Mouse (Mus musculus): Measurements from ENCODE around the gene Dop1b. TPM values are rescaled to one million over a fixed set of nuclear protein-coding genes. Genes with fewer than 3 reads are reported as not detected.
"Not testable (repeated sequence)": the region's sequence is repeated elsewhere in the genome, so short reads cannot be mapped to it uniquely, and the experiment has no call there.

Dop1b gene
- polyA plus RNA-seq, 1 experiment: 21.7 TPM

DNA sequence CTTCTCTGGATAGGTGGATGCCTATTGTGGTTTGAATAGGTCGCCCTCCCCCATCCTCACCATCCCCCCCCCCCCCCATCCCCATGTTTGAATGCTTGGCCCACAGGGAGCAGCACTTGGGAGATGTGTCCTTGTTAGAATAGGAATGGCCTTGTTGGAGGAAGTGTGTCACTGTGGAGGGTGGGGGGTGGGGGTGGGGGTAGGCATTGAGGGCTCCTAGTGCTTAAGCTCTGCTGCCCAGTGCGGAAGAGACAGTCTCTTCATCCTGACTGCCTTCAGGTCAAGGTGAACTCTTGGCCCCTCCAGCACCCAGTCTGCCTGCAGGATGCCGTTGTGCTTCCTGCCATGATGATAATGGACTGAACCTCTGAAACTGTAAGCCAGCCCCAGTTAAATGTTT lies 110.0 kb downstream of the Dop1b start:
- Histone ChIP-seq H3K27me3 (ENCODE audit: control insufficient read depth, insufficient read depth, low read length) (no peaks in the 10 kb centered on the region), H3K4me1 (ENCODE audit: control insufficient read depth, insufficient read depth, low read length) (no peaks in the 10 kb centered on the region), H3K27ac (ENCODE audit: control insufficient read depth, insufficient read depth, low read depth, low read length) (no peak overlapping the region), H3K4me3 (ENCODE audit: control insufficient read depth, low read depth, low read length) (no peak overlapping the region), H3K36me3 (ENCODE audit: control insufficient read depth, insufficient read depth, low read length) (no peaks in the 10 kb centered on the region)
- TF ChIP-seq CTCF (IDR thresholded peaks at IDR 0.05; ENCODE audit: control insufficient read depth, insufficient read depth, insufficient replicate concordance, low read depth, low read length): no peak
- no peak for TF ChIP-seq POLR2A (IDR thresholded peaks at IDR 0.05; ENCODE audit: control insufficient read depth, low read depth, low read length)

DNA sequence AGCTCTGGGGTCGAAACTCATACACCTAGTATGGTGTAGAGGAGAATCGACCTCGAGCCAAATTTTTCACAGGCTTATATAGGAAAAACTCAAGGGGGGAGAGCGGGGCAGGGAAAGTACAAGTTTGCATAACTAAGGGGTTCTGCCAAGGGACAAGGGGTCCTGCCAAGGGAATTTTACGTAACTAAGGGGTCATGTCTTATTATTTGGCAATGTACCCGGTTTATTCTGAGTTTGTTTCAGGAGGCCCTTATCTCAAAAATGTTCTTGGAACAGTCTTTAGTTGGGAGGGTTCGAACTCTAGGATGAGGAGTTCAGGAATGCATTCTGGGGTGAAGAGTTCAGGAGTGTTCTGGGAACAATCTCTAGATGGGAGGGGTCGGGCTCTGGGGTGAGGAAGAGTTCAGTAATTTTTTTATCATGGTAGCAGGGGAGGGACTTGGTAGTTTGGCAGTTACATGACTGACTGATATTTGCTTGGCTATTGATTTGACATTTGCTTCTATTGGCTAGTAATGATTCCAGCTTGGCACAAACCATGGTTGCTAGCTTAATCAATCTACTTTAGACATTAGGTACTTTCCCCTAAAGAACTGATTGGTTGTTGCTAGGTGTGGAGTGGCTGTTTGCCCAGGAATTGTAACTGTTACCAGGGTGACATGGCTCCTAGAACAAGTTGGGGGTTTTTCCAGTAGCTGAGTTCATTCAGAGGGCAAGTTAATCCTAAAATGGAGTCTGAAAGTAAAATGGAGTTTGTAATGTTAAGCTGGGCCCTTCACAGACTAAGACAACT lies 110.9 kb downstream of the Dop1b start:
- H3K27me3 ChIP-seq (ENCODE audit: control insufficient read depth, insufficient read depth, low read length); H3K36me3 ChIP-seq (ENCODE audit: control insufficient read depth, insufficient read depth, low read length); H3K27ac ChIP-seq (ENCODE audit: control insufficient read depth, insufficient read depth, low read depth, low read length); H3K4me1 ChIP-seq (ENCODE audit: control insufficient read depth, insufficient read depth, low read length); H3K4me3 ChIP-seq (ENCODE audit: control insufficient read depth, low read depth, low read length): not testable (repeated sequence)

DNA sequence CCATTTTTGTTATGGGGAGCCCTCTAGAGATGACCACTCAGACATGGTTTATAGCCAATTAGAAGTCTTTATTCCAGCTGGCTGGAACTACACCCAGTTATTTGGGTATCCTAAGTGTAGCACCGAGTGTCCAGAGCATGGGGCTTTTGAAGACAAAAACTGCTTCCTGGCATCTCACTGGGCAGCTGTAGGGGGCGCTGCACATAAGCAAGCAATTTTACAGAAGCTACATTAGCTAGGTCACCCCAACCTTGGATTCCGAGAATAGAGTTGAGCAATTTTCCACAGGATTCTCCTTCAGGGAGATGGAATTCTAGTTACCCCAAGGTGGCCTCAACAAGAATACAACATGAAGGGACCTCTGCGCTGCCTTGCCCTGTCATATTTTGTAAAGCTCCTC lies 113.1 kb downstream of the Dop1b start:
- Histone ChIP-seq H3K27ac (ENCODE audit: control insufficient read depth, insufficient read depth, low read depth, low read length) (no peak overlapping the region), H3K4me1 (ENCODE audit: control insufficient read depth, insufficient read depth, low read length) (no peaks in the 10 kb centered on the region), H3K4me3 (ENCODE audit: control insufficient read depth, low read depth, low read length) (no peak overlapping the region), H3K36me3 (ENCODE audit: control insufficient read depth, insufficient read depth, low read length) (no peaks in the 10 kb centered on the region), H3K27me3 (ENCODE audit: control insufficient read depth, insufficient read depth, low read length) (no peaks in the 10 kb centered on the region)
- TF ChIP-seq POLR2A (IDR thresholded peaks at IDR 0.05; ENCODE audit: control insufficient read depth, low read depth, low read length): no peak
- TF ChIP-seq CTCF (IDR thresholded peaks at IDR 0.05; ENCODE audit: control insufficient read depth, insufficient read depth, insufficient replicate concordance, low read depth, low read length): no peak

DNA sequence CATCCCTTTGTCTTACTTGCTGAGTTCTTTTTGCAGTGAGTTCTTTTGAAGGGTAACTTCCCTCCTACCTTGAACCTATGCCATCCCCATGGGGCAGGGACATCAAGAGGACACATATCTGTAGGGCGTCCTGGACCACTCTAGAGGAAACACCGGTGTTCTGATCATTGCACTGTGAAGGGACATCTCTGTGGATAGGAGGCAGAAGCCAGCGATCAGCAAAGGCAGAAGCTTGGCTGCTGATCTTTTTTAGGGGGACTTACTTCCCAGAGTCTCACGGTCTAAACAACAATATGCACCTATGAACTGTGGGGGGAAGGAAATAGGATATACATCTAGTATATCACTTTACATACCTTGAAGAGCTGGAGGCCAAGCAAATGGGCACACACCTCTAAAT lies 113.8 kb downstream of the Dop1b start:
- no peak overlapping the region for H3K4me3 ChIP-seq (ENCODE audit: control insufficient read depth, low read depth, low read length)
- H3K27ac ChIP-seq (ENCODE audit: control insufficient read depth, insufficient read depth, low read depth, low read length): no peak overlapping the region
- no peak for TF ChIP-seq CTCF (IDR thresholded peaks at IDR 0.05; ENCODE audit: control insufficient read depth, insufficient read depth, insufficient replicate concordance, low read depth, low read length)
- TF ChIP-seq POLR2A (IDR thresholded peaks at IDR 0.05; ENCODE audit: control insufficient read depth, low read depth, low read length): no peak

DNA sequence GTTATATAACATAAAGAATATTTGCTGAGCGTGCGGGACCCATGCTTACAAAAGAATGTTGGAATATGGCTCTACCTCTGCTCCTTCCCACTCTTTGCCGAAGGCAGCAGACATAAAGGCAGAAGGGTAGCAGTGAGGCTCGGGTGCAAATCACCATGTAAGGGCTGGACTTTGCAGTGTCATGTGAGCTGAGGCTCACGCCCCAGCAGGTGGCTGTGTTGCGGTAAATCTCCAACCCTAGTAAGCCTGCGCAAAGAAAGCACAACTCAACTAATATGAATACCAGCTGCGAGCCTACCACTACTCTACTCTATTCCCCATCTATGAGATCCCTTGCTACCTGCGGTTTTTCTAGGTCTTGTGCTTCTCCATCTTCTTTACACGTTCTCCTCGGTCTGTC lies 114.3 kb downstream of the Dop1b start:
- Histone ChIP-seq H3K4me1 (ENCODE audit: control insufficient read depth, insufficient read depth, low read length) (peaks cover 3% of the 10 kb centered on the region; the same call in 1 of the 2 replicates), H3K27ac (ENCODE audit: control insufficient read depth, insufficient read depth, low read depth, low read length) (no peak overlapping the region)
- TF ChIP-seq POLR2A (IDR thresholded peaks at IDR 0.05; ENCODE audit: control insufficient read depth, low read depth, low read length): no peak
- TF ChIP-seq CTCF (IDR thresholded peaks at IDR 0.05; ENCODE audit: control insufficient read depth, insufficient read depth, insufficient replicate concordance, low read depth, low read length): no peak

More for the DNA sequence above, 113.8 kb downstream of the Dop1b start:
- Histone ChIP-seq H3K27me3 (ENCODE audit: control insufficient read depth, insufficient read depth, low read length) (no peaks in the 10 kb centered on the region), H3K4me1 (ENCODE audit: control insufficient read depth, insufficient read depth, low read length) (no peaks in the 10 kb centered on the region), H3K36me3 (ENCODE audit: control insufficient read depth, insufficient read depth, low read length) (no peaks in the 10 kb centered on the region)

DNA sequence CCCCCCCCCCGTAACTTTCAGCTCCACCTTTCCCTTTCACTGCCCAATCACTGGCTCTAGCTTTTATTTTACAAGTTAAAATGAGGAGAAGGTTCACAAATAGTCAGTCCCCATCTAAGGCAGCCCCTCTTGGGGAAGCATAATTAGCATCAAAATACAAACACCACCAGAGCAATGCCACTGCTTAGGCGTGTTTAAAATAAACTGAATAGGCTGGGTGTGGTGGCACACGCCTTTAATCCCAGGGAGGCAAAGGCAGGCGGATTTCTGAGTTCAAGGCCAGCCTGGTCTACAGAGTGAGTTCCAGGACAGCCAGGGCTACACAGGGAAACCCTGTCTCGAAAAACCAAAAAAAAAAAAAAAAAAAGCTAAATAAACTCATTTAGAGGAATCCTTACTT lies 114.8 kb downstream of the Dop1b start:
- not testable (repeated sequence) for H3K4me3 ChIP-seq (ENCODE audit: control insufficient read depth, low read depth, low read length); H3K27ac ChIP-seq (ENCODE audit: control insufficient read depth, insufficient read depth, low read depth, low read length); H3K27me3 ChIP-seq (ENCODE audit: control insufficient read depth, insufficient read depth, low read length); H3K36me3 ChIP-seq (ENCODE audit: control insufficient read depth, insufficient read depth, low read length); H3K4me1 ChIP-seq (ENCODE audit: control insufficient read depth, insufficient read depth, low read length)

More for the DNA sequence above, 114.3 kb downstream of the Dop1b start:
- Histone ChIP-seq H3K36me3 (ENCODE audit: control insufficient read depth, insufficient read depth, low read length) (no peaks in the 10 kb centered on the region), H3K27me3 (ENCODE audit: control insufficient read depth, insufficient read depth, low read length) (no peaks in the 10 kb centered on the region), H3K4me3 (ENCODE audit: control insufficient read depth, low read depth, low read length) (no peak overlapping the region)

DNA sequence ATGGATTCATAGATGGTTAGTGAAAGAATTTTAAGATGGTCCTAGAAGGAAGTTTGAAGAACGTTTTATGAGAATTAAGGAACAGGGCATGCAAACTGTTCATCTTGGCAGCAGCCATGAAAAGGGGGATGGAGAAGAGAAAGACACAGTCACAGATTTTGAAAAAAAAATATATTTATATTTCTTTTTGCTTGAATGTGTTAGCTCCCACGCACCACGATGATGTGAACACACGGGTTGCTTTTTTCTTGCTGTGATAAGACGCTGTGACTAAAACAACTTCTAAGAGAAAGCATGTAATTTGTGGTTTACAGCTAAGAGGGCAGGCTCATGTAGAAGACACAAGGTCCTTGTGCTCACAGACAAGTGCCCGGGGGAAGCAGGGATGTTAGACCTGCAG lies 115.2 kb downstream of the Dop1b start:
- Histone ChIP-seq H3K27me3 (ENCODE audit: control insufficient read depth, insufficient read depth, low read length) (no peaks in the 10 kb centered on the region), H3K4me1 (ENCODE audit: control insufficient read depth, insufficient read depth, low read length) (peaks cover 3% of the 10 kb centered on the region; the same call in 1 of the 2 replicates), H3K27ac (ENCODE audit: control insufficient read depth, insufficient read depth, low read depth, low read length) (no peak overlapping the region), H3K36me3 (ENCODE audit: control insufficient read depth, insufficient read depth, low read length) (no peaks in the 10 kb centered on the region), H3K4me3 (ENCODE audit: control insufficient read depth, low read depth, low read length) (no peak overlapping the region)
- TF ChIP-seq CTCF (IDR thresholded peaks at IDR 0.05; ENCODE audit: control insufficient read depth, insufficient read depth, insufficient replicate concordance, low read depth, low read length) (no peak), POLR2A (IDR thresholded peaks at IDR 0.05; ENCODE audit: control insufficient read depth, low read depth, low read length) (no peak)

DNA sequence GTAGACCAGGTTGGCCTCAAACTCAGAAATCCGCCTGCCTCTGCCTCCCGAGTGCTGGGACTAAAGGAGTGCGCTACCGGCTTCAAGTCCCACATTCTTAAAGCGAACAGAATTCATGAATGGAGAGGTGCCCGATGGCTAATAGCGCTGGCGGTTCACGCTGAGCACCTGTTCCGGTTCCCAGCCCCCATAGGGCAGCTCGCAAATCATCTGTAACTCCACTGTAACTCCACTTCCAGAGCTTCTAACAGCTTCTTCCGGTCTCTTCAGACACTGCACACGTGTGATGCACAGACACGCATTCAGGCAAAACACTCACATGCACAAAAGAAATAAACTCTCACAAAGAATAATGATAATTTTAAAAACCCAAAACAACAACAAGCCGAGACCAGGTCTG lies 117.8 kb downstream of the Dop1b start:
- H3K36me3 ChIP-seq (ENCODE audit: control insufficient read depth, insufficient read depth, low read length): no peaks in the 10 kb centered on the region
- H3K4me1 ChIP-seq (ENCODE audit: control insufficient read depth, insufficient read depth, low read length): peaks cover 9% of the 10 kb centered on the region
- TF ChIP-seq CTCF (IDR thresholded peaks at IDR 0.05; ENCODE audit: control insufficient read depth, insufficient read depth, insufficient replicate concordance, low read depth, low read length): no peak
- TF ChIP-seq POLR2A (IDR thresholded peaks at IDR 0.05; ENCODE audit: control insufficient read depth, low read depth, low read length): no peak
- no peak overlapping the region for H3K27ac ChIP-seq (ENCODE audit: control insufficient read depth, insufficient read depth, low read depth, low read length)
- no peaks in the 10 kb centered on the region for H3K27me3 ChIP-seq (ENCODE audit: control insufficient read depth, insufficient read depth, low read length)
- H3K4me3 ChIP-seq (ENCODE audit: control insufficient read depth, low read depth, low read length): no peak overlapping the region

Data from testis, adult 2 months (tissue).